In genomic region chr11:116018106-116018505, GRCm38 (mm10) we compare ENCODE assay signal across 8 mouse cellular contexts. TPM values are rescaled to one million over a fixed set of nuclear protein-coding genes. Genes with fewer than 3 reads are reported as not detected.
DNase-seq lines count a peak whose midpoint lies in the region; ATAC-seq and TF ChIP-seq lines count a peak whose summit lies in the region.

No protein-coding gene starts in this region.

- TF ChIP-seq EP300 in lung, postnatal 0 days (IDR thresholded peaks at IDR 0.05) = no peak

- no peaks in the 10 kb centered on the region for H3K9me3 ChIP-seq in lung, postnatal 0 days (ENCODE audit: low read length)

- 34% methylated on average over 6 of the region's 6 CpGs for WGBS in lung, postnatal 0 days

- peak; percentile 78 for TF ChIP-seq CTCF in lung, postnatal 0 days (IDR thresholded peaks at IDR 0.05)

- no peak for DNase-seq in cerebellum, postnatal 4 days (ENCODE audit: low spot score in 2 of 2)
- peak; percentile 56 for DNase-seq in thymus, postnatal 14 days
- DNase-seq in thymus, adult 18-20 months = no peak
- DNase-seq in lung, postnatal 0 days (ENCODE audit: low spot score) = peak; percentile 84
- DNase-seq in urinary bladder, postnatal 10 days (ENCODE audit: low spot score) = no peak
- DNase-seq in layer of hippocampus, adult 8-10 months (ENCODE audit: low spot score in 2 of 2) = no peak

- no peak overlapping the region for H3K9ac ChIP-seq in lung, postnatal 0 days (replicated peaks; ENCODE audit: low read depth)

- H3K4me1 ChIP-seq in lung, postnatal 0 days (ENCODE audit: insufficient read depth, low read depth, low read length) = no peaks in the 10 kb centered on the region; the same call in 1 of the 2 replicates

- no peaks in the 10 kb centered on the region for H3K27me3 ChIP-seq in lung, postnatal 0 days (replicated peaks; ENCODE audit: insufficient read depth, low read length)

- H3K27ac ChIP-seq in lung, postnatal 0 days (ENCODE audit: low read length) = no peak overlapping the region

- peaks cover 10% of the 10 kb centered on the region for H3K36me3 ChIP-seq in lung, postnatal 0 days (ENCODE audit: insufficient read depth, low read length)

- ATAC-seq in cerebellum, adult (ENCODE audit: insufficient number of reproducible peaks, low FRiP score, low TSS enrichment) = peak; percentile 40; the same call in 1 of the 2 replicates
- peak; percentile 19 to 28 for ATAC-seq in hematopoietic stem cell, adult 5-6 weeks (replicated peaks in 1 of 2; ENCODE audit: insufficient read depth in 1 of 2, low FRiP score in 2 of 2, low TSS enrichment in 1 of 2, low read depth in 1 of 2, poor library complexity in 2 of 2, severe bottlenecking in 2 of 2)
- ATAC-seq in lung, postnatal 0 days = peak; percentile 39

- H3K4me2 ChIP-seq in lung, postnatal 0 days (replicated peaks; ENCODE audit: low read depth, low read length) = no peak overlapping the region

- H3K4me3 ChIP-seq in lung, postnatal 0 days (ENCODE audit: low read depth, low read length) = no peak overlapping the region

RNA-seq across cellular contexts. Expression of gene Galk1, which starts 5.6 kb away (rescaled TPM):
- 32.4 and 36.0 TPM in 2 replicates for total RNA-seq in hematopoietic stem cell, adult 5-6 weeks (2017)
- polyA plus RNA-seq in lung, postnatal 0 days (2015; fragmentation: Nextera tagmentation; extraction: Ambion mirVana) = 91.0 and 95.6 TPM in 2 replicates
- 10 to 100 TPM; 11.6 to 20.7 (median 16.1) TPM for total RNA-seq in layer of hippocampus, adult 8-10 months (2022)

RNA-seq across cellular contexts. Expression of gene H3f3b, which starts 9.7 kb away (rescaled TPM):
- total RNA-seq in hematopoietic stem cell, adult 5-6 weeks (2017) = 997 and 1,138 TPM in 2 replicates
- 1,667 and 1,708 TPM in 2 replicates for polyA plus RNA-seq in lung, postnatal 0 days (2015; fragmentation: Nextera tagmentation; extraction: Ambion mirVana)
- total RNA-seq in layer of hippocampus, adult 8-10 months (2022) = 100 to 1,000 TPM; 243 to 308 (median 280) TPM

RNA-seq across cellular contexts. Expression of gene Unk, which starts 12.0 kb away (rescaled TPM):
- 19.1 and 19.9 TPM in 2 replicates for total RNA-seq in hematopoietic stem cell, adult 5-6 weeks (2017)
- polyA plus RNA-seq in lung, postnatal 0 days (2015; fragmentation: Nextera tagmentation; extraction: Ambion mirVana) = 14.5 and 15.0 TPM in 2 replicates
- total RNA-seq in layer of hippocampus, adult 8-10 months (2022) = 10 to 100 TPM; 26.3 to 31.6 (median 28.2) TPM

RNA-seq across cellular contexts. Expression of gene Itgb4, which starts 43.6 kb away (rescaled TPM):
- 0.56 and 5.8 TPM in 2 replicates for total RNA-seq in hematopoietic stem cell, adult 5-6 weeks (2017)
- polyA plus RNA-seq in lung, postnatal 0 days (2015; fragmentation: Nextera tagmentation; extraction: Ambion mirVana) = 3.8 and 4.2 TPM in 2 replicates
- 10 to 100 TPM in 3 of 4 experiments, 1 to 10 TPM in 1; 6.7 to 13.0 (median 11.3) TPM for total RNA-seq in layer of hippocampus, adult 8-10 months (2022)

RNA-seq across cellular contexts. Expression of gene Unc13d, which starts 59.7 kb away (rescaled TPM):
- total RNA-seq in hematopoietic stem cell, adult 5-6 weeks (2017) = 33.5 and 42.0 TPM in 2 replicates
- 14.9 and 25.3 TPM in 2 replicates for polyA plus RNA-seq in lung, postnatal 0 days (2015; fragmentation: Nextera tagmentation; extraction: Ambion mirVana)
- total RNA-seq in layer of hippocampus, adult 8-10 months (2022) = 1 to 10 TPM; 1.5 to 3.6 (median 2.3) TPM

Comparison
In these comparisons a context has a peak if more than half of its experiments do, and no peak if none do; other contexts are left out.
1. DNase-seq: peak in thymus, postnatal 14 days (single experiment) and lung, postnatal 0 days (single experiment); none in cerebellum, postnatal 4 days (0 of 2), thymus, adult 18-20 months (0 of 2), urinary bladder, postnatal 10 days (single experiment) and layer of hippocampus, adult 8-10 months (0 of 2).
2. Peak in every context shown above with its lines, with median percentiles within 50 percentile points of each other: ATAC-seq.